Mouse (Mus musculus): Measurements from ENCODE around the gene Rps21.

The Rps21 gene

DNA sequence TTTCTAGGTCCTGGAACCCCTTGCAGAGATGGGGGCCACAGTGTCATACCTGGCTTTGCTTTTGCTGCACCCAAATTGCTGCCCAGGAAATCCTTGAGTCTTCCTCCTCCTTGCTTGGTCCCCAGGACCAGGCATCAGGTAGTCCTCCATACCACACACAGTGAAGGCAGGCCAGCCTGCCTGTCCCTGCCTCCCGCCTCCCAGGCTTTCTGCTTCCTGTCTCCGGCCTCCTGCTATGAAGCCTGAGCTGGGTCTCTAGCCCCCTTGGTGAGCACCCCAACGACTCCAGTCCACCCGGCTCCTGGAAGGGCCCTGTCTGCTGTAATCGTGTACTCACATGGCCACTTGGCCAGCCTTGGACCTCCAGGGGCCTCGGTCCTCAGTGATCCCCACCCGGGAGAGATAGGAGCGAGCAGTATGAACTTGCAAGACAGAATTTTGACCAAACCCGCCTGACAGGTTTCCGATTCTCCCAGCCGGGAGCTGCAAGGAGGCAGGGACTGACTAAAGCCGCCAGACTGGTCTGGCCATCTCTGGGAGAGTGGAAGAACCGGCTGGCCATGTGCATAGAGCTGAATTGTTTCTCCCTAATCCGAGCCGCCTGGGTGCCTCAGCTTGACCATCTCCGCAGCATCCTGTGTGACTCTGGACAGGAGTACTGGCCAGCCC lies 32.4 kb downstream of the Rps21 start, which contains the start of gene Rbbp8nl:
Gene Rbbp8nl, minus strand, starts transcription at position 440 of the 669 bp plus-strand sequence.
- DNase-seq (ENCODE audit: low read depth, low spot score), result peak; percentile 54

DNA sequence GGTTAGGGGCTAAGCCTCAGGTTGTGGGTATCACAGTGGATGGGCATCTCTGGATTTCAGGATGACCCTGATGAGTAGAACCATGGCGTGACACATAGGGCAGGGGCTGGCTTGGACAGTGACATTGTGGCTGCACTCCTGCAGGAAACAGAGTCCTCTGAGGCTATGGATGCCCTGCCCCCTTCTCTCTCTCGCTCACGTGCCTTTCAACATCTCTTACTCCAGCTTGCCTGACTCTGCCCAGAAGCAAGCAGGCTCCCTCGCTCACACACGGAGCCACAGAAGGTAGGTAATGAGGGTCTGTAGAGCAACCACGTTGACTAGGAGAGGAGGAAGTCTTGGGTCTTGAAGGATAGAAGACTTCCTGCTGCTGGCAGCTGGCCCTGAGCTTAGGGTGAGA lies 33.3 kb downstream of the Rps21 start:
- DNase-seq (ENCODE audit: low read depth, low spot score), result no peak

DNA sequence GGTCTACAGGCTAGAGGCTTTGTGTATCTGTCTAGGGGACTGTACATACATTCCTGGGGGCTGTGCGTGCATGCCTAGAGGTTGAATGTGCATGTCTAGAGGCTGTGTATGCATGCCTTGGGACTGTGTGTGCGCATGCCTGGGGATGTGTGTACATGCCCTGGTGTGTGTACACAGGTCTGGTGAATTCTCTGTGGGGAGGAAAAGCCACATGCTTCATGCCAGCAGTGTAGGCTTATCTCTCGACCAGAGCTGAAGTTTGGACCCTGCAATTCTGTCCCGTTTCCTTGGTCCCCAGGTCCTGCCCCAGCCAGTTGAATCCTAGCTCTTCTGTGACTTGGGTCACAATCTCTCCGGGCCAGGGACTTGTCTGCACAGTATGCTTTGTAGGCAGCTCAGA lies 34.4 kb downstream of the Rps21 start:
- no peak for DNase-seq (ENCODE audit: low read depth, low spot score)

DNA sequence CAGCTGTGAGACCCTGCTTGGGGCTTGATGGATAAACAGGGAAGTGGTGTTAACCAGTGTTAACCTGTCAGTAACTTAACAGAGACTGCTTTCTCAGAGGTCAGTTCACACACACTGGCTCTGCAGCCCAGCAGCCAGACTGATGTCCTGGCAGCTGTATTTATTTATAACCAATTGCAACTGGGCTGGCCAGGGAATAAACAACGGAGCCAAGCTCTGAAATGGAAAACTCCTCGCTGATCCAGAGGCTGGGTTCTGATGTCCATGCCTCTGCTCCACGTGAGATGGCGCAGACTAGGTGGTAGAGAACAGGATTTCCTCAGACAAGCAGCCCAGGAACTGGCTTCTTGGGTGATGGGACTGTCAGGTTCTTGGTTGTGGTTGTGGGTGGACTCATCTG lies 34.8 kb downstream of the Rps21 start:
- no peak for DNase-seq (ENCODE audit: low read depth, low spot score)

DNA sequence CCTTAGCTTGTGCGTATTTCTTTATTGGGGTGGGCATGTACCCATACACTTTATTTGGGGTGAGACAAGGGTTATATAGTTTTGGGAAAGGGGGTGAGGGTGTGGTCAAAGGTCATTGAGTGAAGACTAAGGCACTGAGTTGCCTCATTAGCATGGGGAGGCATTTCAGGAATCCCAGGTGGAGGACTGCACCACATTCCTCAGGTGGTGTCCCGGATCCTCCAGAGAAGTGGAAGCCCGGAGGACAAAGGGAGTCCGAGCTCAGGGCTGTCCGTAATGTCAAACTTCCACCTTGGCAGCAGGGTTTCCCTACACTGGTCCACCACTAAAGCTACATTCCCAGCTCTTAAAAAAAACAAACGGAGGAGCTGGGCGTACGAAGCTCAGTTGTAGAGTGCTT lies 35.7 kb downstream of the Rps21 start:
- DNase-seq (ENCODE audit: low read depth, low spot score), result peak; percentile 83

DNA sequence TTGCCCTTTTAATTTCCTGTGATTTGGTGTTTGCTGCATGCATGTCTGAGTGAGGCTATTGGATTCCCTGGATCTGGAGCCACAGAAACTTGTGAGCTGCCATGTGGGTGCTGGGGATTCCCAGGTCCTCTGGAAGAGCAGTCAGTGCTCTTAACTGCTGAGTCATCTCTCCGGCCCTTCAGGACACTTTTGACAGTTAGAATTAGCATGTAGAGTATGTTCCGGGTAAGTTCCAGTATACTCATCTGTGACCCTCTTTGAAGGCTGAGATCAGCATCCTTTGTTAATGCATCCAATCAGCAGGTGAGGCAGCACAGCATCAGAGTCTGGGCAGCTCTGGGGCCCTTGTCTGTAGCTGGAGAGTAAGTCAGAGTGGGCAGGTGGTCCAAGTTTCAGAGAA lies 43.1 kb downstream of the Rps21 start:
- DNase-seq (ENCODE audit: low read depth, low spot score), result no peak

DNA sequence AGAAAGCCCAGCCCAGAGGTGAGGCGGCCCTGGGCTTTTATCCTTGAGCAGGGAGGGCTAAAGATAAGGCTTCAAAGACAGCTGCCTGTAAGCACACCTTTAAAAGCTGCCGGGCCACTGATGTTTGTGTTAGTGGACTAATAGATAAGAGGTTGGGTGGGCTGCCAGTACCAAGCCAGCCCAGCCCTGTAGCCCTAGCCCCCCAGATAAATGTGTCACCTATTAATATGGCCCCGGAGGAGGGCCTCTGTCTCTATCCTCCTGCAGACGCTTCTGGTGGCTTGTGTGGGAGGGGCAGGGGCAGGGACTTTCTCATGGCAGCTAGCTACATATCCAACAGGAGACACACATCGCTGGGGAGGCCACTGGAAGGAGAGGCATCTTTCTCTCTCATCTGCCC lies 43.6 kb downstream of the Rps21 start:
- DNase-seq (ENCODE audit: low read depth, low spot score), result no peak

DNA sequence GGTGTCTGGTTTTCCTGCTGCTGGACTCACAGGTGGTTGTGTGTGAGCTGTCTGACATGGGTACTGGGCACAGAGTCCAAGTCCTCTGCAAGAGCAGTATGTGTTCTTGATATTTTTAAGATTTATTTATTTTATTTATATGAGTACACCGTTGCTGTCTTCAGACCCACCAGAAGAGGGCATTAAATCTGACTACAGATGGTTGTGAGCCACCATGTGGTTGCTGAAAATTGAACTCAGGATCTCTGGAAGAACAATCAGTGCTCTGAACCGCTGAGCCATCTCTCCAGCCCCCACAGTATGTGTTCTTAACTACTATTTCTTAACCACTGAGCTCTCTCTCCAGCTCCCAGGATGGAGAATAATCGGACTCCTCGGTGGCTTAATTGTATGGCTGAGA lies 45.0 kb downstream of the Rps21 start:
- DNase-seq (ENCODE audit: low read depth, low spot score), result peak; percentile 46

DNA sequence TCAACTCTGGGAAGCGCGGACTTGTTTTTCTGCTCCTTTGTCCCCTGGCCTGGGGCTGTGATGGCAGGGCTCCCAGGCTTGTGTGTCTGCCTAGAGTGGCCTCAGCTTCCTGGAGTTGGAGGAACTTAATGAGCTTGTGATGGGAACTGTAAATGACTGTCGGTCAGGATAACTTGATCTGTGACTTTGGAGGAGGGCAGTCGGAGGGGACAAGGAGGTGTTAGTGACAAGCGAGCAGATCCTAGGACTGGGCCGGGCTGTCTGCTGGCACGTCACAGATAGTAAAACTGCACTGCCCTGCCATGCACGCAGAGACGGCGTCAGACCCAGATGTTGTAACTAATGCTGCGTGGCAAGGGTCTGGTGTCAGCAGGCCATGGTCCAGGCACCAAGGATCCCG lies 46.3 kb downstream of the Rps21 start:
- DNase-seq (ENCODE audit: low read depth, low spot score), result no peak

DNA sequence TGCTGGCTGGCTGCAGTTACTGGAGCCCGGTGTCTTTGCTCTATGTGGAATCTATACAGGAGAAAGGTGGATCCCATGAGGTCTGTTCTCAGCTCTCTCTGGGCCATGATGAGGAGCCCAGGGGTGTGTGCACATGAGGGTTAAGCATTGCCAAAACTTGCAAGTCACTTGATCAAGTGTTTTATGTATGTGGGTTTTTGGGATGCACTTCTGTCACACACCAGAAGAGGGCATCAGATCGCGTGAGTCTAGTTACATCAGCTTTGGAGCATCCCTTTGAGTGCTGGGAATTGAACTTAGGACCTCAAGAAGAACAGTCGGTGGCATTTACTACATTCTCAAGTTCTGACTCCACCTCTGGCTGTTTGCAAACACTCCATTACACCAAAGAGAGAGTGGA lies 47.4 kb downstream of the Rps21 start:
- no peak for DNase-seq (ENCODE audit: low read depth, low spot score)

DNA sequence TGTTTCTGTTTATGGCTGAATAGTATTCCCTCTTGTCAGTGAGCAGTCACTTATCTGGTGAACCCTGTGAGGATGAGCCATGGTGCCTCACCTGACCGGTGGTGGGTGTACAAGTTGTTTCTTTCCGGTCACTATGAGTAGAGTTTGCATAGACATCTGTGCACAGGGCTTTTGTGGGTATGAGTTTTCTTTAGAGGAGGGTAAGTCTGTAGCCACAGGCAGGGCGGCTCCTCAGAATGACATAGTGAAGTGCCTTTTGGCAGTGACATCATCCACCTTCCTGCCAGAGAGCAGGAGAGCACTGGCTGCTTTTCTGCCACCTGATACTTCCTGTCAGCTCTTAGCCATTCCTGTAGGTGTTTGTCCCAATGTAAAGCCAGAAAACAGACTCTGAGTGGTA lies 48.3 kb downstream of the Rps21 start:
- DNase-seq (ENCODE audit: low read depth, low spot score), result no peak

DNA sequence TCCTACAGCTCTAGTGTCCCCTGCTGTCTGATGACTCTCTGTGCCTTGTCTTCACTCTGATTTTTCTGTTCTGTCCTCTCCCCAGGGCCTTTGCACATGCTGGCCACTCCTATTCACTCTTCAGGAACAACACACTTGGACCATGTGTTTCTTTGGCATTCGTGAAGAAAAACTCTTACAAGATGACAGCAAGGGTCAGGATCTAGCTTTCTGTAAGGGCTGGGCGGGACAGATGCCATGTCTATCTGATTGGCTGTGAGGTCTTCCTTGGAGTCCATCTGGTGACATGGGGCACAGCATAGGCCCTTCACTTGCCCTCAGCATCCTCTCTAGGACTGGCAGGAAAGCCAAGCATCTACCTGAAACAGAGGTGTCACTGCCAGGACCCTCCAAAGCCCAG lies 48.8 kb downstream of the Rps21 start:
- no peak for DNase-seq (ENCODE audit: low read depth, low spot score)

DNA sequence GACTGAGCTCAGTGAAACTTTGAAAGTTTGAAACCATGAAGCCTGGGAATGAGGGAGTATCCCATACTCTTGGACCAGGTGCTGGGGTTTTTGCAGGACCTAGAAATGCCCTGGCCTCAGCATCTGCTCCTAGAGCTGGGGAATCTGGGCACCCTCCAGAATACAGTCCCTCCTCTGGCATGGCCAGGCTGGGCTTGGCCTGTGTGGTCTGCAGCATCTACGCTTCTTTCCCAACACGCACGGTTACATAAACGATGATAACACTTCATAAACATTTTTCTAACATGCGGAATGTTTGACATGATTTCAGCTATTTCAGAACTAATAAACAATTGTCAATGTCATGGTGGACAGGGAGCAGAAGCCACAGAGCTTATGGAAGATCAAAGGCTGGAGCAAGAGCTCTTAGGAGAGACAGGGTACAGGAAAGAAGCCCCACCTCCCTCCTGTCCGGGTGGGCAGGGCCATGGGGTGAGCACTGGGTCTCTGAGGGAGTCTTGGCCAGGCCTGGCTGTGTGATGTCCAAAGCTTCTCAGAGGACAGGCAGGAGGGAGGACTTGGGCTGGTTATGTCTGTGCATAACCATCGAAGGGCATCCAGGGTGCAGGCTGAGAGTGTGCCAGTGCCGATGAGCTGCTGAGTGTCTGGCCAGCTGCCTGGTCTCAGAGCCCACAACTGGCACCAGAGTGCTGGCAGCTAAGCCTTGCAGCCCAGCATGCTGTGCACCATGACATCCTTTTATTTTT lies 49.4 kb downstream of the Rps21 start:
- no peak for DNase-seq (ENCODE audit: low read depth, low spot score)

DNA sequence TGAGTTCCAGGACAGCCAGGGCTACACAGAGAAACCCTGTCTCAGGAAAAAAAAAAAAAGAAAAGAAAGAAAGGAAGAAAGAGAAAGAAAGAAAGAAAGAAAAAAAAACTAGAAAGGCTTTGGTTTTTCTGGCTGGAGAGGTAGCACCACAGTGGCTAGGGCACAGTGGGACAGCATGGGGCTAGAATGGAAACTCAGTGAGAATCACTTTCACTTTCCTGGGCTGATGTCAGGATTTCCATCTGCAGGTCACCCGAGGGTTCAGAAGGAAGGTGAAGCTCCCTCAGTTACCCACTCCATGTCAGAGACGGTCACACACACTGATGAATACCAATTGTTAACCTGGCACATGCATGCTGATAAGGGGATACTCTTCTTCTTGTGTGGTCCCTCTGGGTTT lies 50.5 kb downstream of the Rps21 start:
- no peak for DNase-seq (ENCODE audit: low read depth, low spot score)
